Mouse (Mus musculus) A20 (cell line): ENCODE measurements around the gene Cphx2.
"Not testable (repeated sequence)": the region's sequence is repeated elsewhere in the genome, so short reads cannot be mapped to it uniquely, and the experiment has no call there.

ENCODE experiments used
- DNase-seq: peaks from one replicate; pipeline ENCODE4 v3.0.0-alpha.2; 2011; ENCODE audit warnings: low read depth, low spot score

The Cphx2 gene

DNA sequence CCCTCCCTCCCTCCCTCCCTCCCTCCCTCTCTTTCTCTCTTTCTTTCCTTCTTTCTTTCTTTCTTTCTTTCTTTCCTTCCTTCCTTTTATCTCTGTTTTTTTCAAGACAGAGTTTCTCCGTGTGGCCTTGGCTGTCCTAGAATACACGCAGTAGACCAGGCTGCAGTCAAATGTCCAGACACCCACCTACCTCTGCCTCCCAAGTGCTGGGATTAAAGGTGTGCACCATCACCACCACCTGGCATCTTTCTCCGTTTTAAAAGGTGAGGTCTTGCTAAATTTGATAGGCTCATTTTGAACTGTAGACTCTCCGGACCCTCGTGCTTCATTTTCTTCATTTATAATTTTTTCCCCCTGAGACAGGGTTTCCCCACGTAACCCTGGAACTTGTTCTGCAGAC lies at the start of gene Cphx2:
Cphx2 (plus strand) TSS at position 301 of the 400 bp plus-strand sequence.
- DNase-seq: not testable (repeated sequence)

DNA sequence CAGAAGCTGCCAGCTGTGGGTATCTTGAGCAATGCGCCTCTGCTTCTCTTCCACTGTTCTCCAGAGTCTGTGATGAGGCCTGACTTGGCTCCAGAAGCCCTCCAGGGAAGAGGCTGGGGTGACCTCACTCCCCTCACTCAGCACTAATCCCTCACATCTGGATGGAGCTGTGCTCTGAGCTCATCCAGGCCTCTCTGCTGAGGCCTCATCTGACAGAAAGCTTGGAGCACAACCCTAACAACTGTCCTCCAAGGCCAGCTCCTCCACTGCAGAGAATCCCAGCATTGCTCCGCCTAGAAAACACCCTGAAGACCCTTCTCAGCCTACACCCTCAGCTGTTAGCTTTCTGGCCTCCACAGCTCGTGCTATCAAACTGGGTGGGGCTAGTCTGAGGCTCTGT lies 47.0 kb upstream of the Cphx2 start:
- DNase-seq: not testable (repeated sequence)

GRCm38 (mm10) chr14:26035439-26035838 lies 45.9 kb upstream of the Cphx2 start:
- DNase-seq: not testable (repeated sequence)

DNA sequence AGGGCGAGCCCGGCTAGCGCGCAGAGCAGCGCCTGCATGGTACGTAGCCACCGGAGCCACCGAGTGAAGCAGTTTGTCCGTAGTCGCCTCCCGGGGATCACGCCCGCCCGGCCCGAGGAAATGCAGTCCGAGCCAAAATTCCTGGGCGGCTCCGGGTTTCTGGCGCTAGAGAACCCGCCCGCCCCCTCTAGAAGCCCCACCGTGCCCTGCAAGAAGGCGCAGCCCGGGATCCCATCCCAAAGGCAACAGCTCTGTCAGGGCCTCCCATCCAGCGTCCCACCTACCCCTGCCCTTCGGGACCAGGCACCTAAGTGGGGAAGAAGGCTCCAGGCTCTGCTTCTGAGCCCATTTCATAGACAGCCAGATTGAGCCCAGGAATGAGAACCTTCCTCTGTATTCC lies 38.7 kb upstream of the Cphx2 start, which contains the start of gene Gm9780:
Gm9780 (minus strand) TSS at position 101 of the 400 bp plus-strand sequence.
- DNase-seq: not testable (repeated sequence)

GRCm38 (mm10) chr14:26045007-26045406 lies 36.3 kb upstream of the Cphx2 start:
- DNase-seq: not testable (repeated sequence)

DNA sequence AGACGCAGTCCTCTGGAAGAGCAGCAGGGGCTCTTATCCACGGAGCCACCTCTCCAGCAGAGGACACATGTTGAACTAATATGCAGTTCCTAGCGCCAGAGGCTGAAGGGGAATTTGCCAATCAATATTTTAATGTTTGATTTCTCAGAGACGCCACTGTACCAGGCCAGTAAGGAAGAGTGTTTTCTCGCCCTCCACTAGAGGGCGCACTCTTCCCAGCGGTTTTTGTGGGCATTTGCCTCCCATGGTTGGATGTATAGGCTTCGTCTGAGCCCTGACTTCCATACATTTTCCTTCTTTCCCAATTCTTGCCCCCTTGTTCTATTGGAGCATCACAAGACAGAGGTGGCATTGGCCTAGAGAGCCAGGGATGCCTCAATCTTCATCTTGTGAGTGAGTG lies 34.3 kb upstream of the Cphx2 start:
- DNase-seq: not testable (repeated sequence)

GRCm38 (mm10) chr14:26048767-26049166 lies 32.5 kb upstream of the Cphx2 start:
- not testable (repeated sequence) for DNase-seq

DNA sequence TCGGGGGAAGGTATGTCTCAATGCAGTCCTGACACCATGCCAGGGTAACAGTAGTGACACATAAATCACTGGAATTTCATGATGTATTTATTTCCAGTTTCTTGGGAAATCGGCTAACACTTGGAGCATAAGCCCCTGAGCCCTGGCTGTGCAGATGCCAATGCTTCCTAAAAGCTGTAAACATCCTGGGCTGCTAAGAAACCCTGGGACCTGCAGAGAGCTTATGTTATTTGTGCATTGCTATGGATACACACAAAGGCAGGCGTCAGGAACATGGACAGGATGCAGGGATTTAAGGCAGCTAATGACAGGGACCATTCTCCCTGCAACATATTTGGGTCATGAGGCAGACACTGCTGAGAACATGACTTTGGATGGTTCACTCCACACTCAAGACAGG lies 23.1 kb upstream of the Cphx2 start:
- DNase-seq: not testable (repeated sequence)

GRCm38 (mm10) chr14:26059362-26059761 lies 22.0 kb upstream of the Cphx2 start:
- DNase-seq: not testable (repeated sequence)

DNA sequence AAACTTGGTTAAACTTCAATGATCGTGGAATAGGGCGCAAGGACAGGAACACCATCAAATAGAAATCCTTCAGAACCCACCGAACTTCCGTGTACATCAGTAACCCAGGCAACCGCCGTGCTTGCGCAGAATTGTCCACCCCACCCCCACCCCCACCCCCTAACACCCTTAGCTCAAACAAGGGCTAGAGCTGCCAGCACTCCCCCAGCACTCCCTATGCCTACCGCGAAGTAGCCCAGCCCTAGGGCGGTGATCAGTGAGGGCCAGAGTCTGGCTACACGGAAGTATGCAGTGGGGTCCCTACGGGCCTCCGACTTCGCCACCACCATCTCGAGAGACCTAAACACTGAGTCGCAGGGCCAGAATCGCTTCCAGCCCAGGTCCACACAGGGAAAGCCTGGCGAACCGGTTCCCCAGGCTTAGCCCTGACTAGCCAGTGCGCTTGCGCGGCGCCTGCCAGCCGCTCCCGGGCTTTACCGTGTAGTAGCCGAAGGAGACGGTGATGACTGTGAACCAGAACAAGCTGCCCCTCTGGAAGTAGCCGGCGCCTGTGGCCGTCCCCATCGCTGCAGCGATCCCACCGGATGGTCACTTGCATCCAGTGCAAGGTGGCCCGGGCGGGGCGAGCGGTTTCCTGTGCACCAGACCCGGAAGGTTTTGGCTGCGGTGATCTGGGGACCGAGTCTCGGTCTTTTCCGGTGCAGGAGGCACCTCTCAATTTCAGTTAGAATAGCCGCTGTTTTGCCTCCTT lies 14.6 kb upstream of the Cphx2 start:
- not testable (repeated sequence) for DNase-seq

DNA sequence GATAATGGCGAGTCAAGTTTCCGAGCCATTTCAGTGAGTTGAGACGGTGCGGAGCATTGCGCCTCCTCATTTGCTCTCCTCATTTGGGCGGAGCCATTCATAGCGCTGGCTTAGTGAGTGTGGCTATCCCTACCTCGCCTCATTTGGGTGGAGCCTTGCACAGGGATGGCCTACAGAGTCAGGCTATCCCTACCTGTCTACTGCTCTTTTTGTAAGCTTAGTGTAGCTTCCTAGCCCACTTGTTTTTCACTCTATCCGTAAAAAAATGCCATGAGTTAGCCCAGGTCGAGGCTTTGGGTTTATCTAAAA lies 14.0 kb upstream of the Cphx2 start, which contains the start of gene Tmem254c:
Tmem254c (minus strand) TSS at position 31 of the 309 bp plus-strand sequence.
- DNase-seq: not testable (repeated sequence)

DNA sequence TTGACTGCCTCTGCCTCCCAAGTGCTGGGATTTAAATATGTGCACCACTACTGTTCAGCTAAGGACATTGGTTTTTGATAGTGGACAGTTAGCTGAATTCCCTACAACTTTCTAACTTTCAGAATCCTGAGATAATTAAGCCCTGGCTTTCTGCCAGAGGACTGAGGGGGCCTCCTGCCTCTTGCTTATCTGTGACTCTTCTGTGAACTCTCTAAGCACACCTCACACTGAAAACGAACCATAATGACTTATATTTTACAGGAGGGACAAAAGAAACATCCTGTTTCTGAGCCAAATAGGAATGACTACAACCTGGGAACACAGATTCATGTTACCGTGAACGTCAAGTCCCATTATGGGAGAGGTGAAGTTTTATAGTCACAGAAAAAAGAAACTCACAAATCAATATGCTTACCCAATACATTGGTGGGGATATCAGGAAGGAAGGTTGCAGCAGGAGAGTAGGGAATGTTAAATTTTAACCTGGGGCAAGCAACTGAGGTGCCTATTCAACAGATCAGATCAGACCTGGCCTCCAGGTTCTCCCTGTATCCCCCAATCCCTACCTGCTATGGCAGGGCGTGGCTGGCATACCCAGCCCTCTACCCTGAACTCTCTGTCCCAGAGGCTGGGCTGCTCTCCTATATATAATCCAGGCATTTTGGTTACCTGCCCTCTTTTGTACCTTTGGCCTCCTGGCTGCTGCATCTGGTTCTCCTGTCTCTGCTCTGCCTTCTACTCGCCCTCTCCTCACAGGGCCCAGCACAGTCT lies 4.5 kb upstream of the Cphx2 start:
- not testable (repeated sequence) for DNase-seq

GRCm38 (mm10) chr14:26081997-26082396 lies 681 bp downstream of the Cphx2 start, which contains the start of gene Cphx3:
Gene Cphx3, plus strand, starts transcription at chr14:26082297.
- not testable (repeated sequence) for DNase-seq

DNA sequence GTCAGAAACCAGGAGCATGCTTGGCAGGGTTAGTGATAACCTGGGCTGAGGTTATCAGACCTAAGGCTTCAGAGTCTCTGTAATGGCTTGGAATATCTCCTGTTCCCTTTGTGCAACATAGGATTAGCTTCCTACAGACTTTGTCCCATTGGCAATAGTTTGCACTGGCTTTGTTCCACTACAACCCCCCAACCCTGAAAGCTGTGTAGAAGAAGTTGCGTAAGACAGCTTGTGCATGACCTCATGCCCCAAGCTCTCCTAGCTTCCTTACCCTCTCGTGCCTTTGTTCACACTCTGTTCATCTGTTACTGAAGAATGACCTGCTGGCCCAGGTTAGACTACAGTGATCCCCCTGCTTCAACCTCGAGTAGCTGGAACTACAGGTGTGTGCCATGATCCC lies 16.3 kb downstream of the Cphx2 start:
- not testable (repeated sequence) for DNase-seq

DNA sequence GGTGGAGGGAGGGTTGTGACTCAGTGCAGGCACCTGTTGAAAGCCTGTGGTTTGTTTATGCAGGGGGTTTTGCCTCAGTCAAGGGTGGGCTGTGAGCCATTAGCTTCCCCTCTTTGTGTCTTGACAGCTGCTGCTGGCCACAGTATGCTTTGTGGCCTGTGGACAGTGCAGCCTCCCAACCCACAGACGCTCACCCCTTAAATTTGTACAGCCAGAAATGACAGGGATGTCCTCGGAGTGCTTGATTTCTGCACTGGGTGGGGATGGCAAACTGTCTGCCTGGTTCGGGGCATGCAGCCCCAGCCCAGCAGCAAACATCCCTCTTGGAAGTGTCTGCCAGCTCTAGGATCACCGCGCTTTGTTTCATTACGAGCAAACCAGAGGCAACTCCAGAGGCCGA lies 36.8 kb downstream of the Cphx2 start, which contains the start of gene Duxbl2:
Duxbl2 (plus strand) TSS at position 200 of the 400 bp plus-strand sequence.
- not testable (repeated sequence) for DNase-seq

DNA sequence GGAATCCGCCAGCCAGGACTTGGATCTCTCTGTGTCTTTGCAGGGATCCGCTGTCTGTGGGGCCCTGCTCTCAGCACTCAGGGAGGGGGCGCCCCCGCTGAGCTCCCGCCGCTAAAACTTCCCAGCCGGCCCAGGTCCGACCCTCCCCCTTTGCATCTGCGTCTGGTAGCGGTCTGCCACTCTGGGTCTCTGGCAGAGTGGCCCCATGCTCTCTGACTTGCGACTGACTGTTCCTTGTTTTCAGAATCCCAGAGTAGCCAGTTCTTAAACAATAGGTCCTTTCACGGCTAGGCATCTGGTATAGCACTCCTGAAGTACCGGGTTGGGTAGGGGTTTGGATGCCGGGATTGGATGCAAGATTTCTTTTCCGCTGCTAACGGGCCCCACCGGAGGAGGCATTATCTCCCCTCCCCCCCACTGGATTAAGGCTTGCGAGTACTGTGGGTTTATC lies 37.3 kb downstream of the Cphx2 start:
- not testable (repeated sequence) for DNase-seq

DNA sequence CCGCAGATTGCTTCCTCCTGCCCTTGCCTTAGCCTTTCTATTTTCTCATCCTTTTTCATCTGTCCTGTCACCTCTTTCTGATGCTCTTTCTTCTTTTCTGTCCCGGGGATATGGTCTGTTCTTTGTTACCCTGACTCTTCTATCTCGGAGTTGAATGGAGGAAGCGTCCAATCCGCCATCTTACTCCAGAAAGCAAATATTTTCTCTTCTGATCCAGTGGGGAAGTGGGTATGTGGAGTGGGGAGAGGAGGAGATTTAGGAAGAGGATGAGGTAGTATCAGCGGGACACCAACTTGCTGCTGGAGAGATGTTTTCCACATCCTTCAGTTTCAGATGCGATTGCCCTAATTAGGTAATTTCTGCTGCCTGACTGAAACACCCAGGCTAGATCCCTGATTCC lies 37.8 kb downstream of the Cphx2 start:
- not testable (repeated sequence) for DNase-seq
